Mouse (Mus musculus): ENCODE measurements at regions not wholly inside any gene's neighbourhood (a gene's known extent, or its start where the extent isn't known, plus 50 kb on each side); places are given as distances from the start of the nearest gene placed in this dataset.

DNA sequence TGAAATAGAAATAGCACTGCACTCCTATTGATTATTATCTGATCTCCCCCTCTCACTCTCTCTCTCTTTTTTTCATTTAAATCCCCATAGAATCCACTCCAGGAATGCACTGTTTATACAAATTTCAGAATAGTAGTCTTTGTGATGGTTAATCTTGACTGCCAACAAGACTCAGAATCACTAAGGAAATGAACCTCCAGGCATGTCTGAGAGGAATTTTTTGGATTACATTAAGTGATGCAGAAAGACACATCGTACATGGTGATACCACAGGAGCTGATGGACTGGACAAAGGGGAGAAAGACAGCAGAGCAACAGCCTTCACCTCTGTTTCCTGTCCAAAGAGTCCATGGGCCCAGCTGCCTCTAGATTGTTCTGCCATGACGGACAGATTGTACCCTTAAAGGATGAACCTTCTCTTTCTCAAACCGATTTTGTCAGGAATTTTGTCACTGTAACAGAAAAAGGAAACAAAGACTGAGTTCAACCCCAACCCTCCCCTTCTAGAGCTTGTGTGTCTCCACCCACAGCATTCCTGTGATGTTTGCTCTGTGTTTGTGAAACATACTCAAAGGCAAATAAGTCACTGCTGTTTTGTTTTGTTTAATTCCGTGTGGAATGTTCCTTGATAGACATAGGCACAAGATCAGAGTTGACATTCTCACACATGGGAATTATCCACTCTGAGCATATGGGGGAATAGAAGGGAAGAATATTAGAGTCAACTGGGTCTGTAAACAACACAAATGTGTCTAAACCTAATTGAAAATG, 59.1 kb upstream of the Gm34302 start:
- no peak for DNase-seq (ENCODE audit: low spot score)

DNA sequence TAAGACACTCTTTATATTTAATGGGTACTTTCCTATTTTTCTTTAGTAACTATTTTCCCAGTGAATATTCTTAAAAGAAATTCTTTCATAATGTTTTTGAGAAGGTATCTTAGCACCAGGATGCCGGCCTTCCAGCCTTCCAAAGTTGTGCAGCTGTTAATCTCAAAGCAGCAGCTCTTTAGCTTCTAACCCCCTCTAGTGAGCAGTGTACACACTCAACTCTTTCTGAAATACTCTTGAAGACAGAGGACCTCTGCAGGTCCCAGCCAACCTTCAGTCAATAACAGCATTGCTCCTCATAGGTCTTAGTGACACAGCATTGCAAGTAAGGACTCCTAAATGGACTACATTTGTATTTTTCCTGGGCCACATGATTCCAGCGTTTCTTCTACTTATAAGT, 55.2 kb upstream of the Gm34302 start:
- peak; percentile 26 for DNase-seq (ENCODE audit: low spot score)

DNA sequence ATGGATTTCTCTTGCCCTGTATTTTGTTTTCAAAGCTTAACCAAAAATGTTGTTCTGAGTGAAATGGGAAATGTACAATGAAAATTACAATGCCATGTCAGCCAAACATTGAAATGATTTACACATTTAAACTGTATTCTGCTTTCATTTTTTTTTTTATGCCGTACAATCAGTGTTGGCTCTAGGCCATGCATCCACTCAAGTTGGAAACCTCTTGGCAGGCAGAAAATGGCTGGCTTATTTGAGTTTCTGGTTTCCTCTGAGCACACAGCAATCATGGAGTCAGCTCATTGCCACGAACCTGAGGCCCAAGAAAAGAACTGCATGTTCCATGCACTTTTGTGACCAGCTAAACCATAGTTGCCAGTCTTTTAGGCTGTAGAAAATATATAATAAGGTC, 50.5 kb upstream of the Gm34302 start:
- no peak for DNase-seq (ENCODE audit: low spot score)
